Mouse (Mus musculus) cerebellum, adult 11 months (tissue): ENCODE measurements around the gene Pm20d2.
A peak's percentile ranks its signal among the peaks of the same experiment; 100 is the strongest.

Experiments
- DNase-seq: peaks from one replicate; pipeline ENCODE4 v3.0.0; 2022

Gene Pm20d2

DNA sequence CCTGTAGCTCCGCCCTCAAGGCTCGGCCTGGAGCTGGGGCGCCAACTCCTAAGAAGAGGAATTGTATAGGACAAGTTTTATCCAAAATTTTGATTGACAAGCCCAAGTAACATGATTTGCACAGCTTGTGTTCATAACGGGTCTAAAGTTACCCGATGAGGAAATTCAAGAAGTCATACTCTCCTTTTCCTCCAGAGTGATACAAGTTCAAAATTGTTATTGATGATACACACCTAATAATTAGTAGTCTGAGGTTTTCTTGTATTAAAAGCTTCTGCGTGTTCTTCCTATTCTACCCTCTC lies at the start of gene Pm20d2:
Gene Pm20d2 (minus strand): TSS at position 3 of the 302 bp plus-strand sequence.
- DNase-seq: no peak

DNA sequence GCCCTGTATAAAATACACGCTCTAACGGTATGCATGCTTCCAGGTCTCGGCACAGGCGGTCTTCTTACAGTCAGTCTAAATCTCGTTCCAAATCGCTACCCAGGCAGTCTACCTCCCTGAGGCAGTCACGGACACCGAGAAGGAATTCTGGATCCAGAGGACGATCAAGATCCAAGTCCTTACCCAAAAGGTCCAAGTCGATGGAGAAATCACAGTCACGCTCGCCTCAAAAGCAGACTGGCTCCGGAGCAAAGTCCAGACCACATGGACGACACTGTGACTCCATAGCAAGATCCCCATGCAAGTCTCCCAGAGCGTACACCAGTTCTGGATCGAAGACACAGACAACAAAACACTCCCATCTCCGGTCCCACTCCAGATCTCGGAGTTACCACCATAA lies 41.3 kb upstream of the Pm20d2 start:
- no peak for DNase-seq

DNA sequence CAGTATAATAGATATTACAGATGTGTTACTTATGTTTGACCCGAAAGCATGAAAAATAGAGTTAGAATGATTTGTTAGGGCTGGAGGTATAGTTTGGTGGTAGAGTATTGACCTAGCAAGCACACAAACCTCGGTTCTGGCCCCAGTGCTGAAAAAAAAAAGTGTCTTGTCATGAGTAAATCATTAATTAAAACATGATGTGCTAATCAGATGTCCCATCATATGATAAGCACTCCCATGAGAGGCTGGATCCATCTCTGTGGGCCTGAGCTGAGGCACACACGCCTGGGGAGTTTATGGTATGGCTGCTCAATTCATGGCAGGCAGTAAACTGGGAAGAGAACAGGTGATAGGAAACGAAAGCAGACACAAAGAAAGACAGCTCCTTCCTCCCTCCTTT lies 40.1 kb upstream of the Pm20d2 start:
- DNase-seq: no peak

DNA sequence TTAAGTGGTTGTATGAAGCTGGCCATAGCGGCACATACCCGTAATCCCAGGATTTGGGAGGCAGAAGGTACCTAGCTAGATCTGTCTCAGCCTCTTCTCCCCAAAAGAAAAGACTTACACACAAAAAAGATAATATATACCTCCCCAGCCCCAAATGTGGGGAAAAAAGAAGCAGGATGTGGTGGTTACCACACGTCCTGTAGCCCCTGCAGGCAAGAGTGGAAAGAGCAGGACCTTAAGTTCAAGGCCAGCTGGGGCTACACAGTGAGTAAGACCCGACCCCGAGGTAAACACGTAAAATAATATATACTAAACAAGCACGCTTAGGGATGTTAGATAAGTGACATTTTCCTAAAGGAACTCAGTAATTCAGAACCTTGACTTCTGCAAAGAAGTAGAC lies 37.6 kb upstream of the Pm20d2 start:
- no peak for DNase-seq

DNA sequence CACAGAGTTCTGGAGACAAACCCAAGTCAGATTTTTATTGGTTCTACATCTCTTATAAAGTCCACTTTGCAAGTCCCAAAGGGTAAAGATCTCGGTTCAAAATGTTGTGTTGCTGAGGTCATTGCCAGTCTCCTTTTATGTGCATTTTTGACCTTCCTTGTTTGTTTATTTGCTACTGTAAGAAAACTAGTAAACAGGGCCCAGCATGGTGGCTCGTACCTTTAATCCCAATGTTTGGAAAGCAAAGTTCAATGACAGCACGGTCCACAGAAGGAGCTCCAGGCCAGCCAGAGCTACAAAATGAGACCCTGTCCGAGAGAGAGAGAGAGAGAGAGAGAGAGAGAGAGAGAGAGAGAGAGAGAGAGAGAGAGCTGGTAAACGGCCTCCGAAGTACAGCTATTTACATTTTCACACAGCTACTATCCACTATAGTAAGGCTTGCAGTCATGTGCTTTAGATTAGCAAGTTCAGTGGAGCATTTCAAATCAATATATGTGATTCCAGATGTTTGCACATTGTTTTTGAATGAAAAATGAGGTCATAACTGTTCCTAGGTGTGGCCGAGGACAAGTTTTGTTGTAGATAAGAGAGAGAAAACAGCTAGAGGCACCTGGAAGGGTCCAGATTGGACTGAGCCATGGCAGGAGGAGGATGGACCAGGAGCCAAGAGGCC lies 34.6 kb upstream of the Pm20d2 start:
- DNase-seq: no peak

DNA sequence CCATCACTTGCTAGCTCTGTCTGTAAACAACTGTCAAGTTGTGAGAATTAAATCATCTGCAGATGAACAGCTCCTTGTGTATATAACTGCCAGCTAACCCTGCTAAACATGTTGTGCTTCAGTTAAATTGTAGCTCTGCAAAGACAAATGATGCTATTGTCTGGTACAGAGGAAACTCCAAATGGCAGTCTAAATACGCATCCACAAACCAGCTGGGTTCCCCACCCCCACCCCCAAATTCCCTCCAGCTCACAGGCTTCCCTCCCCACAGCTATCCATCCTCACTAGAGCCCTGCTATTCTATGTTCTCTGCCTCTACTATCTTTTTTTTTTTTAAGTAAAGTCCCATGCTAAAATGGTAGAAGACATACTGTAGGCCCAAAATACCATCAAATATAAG lies 32.3 kb upstream of the Pm20d2 start:
- no peak for DNase-seq

DNA sequence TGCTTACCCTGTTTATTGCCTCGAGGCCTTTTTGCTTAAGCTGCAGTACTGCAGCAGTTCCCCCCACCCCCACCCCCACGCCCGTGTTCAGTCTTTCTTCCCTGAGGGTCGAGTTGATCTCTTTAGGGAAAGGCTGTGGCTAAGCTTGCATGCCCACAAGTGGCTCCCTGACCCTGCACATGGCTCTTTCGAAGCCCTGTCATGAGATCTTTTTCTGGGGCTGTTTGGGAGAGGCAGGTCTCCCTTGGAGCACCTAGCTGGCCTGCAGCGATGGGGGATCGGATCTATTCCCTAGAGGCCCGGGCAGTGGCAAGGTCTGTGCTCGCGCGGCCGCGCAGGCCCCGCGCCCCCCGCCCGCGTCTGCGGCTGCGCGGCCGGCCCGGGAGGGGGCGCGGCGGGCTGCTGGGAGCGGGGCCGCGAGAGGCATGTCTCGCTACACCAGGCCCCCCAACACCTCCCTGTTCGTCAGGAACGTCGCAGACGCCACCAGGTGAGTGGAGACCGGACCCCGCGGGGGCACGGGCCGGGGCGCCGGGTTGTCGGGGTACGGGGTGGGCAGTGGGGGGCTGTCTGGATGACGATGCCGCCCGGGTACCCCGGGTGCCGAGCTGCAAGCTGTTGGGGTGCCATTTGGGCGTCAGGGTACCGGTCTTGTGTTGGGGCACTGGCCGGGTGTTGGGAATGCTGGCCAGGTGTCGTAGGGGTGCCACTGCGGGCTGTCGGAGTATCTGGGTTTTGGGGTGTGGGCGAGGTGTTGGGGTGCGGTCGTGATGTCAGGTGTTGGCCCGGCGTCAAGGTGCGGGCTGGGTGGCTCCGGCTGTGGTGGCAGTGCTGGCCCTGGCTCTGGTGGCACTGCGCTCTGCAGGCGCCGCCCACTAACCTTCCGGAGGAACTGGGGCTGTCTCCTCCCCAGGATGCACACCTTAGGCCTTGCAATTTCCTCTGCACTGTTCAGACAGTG lies 19.6 kb upstream of the Pm20d2 start, which contains the start of gene Srsf12:
Gene Srsf12 (plus strand): TSS at position 111 of the 961 bp plus-strand sequence.
- peak; percentile 73 for DNase-seq

DNA sequence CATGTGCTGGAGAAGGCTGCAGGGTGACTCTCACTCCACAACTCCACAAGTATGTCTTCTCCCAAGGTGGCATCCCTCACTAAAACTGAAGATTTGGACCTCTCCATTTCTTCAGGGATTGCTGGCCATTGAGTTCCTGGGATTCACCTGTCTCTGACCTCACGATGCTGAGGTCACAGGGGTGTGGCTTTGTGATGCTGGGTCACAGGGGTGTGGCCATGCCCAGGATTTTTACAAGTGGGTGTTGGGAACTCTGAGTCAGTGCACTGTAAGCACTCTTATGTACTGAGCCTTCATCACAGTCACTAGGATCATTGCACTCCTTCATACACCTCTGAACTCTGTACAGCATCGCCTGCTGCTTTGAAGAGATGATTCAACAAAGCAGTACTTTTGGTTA lies 18.0 kb upstream of the Pm20d2 start:
- no peak for DNase-seq

DNA sequence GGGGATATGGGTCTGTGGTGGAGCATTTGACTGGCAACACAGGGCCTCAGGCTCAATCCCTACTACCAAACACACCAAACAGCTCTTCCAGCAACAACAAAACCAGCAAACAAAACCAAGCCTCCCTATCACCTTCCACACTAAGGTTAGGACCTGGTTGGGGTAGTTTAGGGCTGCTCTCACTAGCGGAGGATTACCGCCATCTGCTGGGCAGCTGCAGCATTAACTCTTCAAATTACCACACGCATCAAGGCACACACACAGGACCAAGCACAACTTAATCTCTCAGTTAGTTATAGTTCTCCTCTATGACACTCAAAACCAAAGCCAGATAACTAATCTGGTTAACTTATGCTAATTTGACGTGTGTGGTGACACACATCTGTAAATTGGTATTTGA lies 15.1 kb upstream of the Pm20d2 start:
- DNase-seq: peak; percentile 55

DNA sequence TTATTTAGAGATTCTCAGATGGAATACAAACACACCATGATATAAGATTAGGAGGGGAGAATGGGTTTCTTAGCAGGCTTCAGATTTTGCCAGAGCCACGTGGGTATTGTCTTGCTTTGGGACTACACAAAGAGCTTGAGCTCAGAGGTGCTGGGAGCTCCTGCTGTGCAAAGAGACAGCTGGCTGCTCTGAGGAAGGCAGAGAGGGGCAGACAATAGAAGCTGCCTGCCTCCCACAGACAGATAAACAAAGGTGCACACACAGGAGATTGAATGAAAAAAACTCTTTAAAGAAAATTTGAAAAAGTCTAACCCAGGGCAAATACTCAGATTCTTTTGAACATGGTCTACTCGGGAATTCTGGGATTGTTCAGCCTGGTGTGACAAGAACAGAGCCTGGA lies 8.6 kb upstream of the Pm20d2 start:
- DNase-seq: no peak

DNA sequence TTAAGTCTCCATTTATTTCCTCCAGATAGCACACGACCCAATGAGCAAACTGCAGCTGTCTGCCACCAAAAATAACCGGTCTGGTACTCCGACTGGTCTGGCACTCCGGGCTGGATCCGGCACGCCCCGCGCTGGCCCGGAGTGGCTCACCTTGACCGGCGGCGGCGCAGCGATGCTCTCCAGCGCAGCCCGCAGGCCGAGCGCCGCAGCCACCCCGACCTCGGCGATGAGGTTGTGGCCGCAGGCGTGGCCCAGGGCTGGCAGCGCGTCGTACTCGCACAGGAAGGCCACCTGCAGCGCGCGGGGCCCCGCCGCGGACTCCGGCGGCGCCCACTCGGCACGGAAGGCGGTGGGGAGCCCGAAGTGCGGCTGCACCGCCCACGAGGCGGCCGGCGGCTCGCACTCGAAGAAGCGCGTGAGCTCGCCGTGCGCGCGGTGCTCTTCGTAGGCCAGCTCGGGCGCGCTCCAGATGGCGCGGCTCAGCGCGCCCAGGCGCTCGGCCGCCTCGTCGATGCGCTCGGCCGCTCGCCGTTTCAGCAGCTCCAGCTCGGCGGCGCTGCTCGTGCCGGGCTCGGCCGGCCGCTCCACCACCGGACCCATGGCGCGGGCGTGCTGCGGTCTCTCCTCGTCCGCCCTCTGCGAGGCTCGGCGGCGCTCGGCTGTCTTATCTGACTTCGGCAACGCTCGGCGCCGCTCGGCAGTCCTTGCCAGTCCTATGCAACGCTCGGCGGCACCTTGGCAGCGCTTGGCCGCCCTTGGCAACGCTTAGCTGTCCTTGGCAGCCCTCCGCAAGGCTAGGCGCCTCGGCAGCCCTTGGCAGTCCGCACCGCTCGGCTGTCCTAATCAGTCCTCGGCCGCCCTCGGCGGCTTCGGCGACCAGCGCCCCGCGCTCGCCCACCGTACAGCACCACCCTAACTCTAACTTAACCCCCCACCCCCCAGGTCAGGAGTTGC lies 479 bp downstream of the Pm20d2 start:
- peak; percentile 96 for DNase-seq

DNA sequence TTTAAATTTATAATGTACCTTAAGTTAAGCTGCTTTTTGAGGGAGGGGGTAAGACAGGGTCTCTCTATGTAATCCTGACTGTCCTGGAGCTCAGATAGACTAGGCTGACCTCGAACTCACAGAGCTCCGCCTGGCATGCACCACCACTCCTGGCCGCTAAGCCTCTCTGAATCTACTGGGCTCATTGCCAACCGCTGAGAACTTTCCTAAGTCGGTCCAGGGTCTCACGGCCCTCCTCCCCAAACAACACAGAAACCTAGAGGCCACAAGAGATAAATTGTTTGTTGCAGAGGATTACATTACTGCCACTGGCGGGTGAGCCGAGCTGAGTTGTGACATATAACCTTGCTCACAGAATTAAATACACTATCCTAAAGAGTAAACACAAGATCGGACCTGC lies 1.4 kb downstream of the Pm20d2 start:
- DNase-seq: peak; percentile 50

DNA sequence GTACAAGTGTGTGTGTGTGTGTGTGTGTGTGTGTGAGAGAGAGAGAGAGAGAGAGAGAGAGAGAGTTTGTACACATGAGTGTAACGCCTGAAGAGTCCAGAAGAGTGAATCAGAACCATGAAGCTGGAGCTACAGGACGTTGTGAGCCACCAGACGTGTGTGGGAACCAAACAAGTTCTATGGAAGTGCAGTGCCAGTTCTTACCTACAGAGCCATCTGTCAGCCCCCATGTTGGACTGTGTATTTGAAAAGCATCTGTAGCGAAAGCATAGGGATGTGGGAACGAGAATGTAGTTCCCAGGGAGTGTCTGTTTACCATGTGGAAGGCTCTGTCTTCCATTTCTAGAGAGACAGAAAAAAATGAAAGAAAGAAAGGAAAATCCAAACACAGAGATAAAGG lies 6.1 kb downstream of the Pm20d2 start:
- no peak for DNase-seq

DNA sequence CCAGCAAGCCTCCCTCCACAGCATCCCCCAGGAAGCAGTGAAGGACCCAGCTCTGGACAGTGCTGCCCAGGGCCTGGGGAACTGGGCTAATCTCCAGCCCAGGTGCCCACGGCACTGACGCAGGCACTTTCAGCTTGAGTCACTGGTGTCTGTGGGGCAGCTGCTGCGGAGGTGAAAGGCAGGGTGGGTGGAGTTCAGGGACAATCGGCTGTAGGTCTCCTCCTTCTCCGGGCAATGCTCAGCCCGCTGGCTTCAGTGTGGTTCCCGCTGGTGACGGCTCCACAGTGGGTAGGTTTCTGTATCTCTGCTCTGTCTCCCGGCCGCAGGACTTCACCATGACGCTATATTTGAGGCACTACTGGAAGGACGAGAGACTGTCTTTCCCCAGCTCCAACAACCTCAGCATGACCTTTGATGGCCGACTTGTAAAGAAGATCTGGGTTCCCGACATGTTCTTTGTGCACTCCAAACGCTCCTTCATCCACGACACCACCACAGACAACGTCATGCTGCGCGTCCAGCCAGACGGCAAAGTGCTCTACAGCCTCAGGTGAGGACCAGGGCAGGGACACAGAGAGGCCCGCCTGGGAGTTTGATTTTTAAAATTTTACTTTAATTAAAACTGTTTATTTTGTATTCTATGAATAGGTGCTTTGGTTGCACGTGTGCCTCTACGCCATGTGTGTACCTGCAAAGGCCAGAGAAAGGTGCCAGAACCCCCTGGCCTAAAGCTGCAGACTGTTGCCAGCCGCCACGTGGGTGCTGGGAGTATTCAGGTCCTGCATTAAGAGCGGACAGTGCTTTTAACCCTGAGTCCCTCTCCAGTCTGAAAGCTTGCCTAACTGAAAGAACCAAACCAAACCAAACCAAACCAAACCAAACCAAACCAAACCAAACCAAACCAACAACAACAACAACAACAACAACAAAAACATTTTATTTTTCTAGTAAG lies 37.2 kb downstream of the Pm20d2 start:
- DNase-seq: no peak

DNA sequence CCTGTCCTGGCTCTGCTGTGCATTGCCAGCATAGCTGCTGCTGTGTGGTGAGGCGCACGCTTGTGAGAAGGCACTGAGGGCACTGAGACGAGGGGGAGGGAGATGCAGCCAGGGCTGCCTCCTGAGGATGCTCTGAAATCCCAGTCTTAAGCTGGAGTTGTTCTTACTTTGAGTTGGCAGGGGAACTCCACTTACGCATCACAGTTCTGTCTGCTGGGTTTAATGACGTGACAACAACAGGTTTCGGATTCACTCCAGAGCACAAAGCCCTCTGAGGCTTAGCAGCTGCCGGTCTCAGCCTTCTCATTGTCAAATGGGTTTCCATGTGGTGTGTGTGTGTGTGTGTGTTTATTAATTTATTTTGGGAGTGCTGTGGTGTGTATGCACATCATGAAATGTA lies 40.4 kb downstream of the Pm20d2 start:
- DNase-seq: no peak

DNA sequence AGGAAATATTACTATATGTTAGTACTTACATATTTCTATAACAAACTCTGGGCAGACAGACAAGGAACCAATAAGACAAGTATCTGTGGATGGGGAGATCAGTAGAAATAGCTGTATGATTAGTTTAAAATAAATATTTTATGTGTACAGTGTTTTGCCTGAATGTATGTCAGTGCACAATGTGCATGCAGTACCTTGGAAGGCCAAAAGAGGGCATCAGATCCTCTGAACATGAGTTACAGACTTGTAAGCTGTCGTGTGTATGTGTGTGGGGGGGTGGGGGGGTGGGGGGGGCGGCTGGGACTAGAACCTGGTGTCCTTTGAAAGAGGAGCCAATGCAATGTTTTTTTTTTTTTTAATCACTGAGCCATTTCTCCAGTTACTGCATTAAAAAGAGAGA lies 41.7 kb downstream of the Pm20d2 start:
- DNase-seq: peak; percentile 28

DNA sequence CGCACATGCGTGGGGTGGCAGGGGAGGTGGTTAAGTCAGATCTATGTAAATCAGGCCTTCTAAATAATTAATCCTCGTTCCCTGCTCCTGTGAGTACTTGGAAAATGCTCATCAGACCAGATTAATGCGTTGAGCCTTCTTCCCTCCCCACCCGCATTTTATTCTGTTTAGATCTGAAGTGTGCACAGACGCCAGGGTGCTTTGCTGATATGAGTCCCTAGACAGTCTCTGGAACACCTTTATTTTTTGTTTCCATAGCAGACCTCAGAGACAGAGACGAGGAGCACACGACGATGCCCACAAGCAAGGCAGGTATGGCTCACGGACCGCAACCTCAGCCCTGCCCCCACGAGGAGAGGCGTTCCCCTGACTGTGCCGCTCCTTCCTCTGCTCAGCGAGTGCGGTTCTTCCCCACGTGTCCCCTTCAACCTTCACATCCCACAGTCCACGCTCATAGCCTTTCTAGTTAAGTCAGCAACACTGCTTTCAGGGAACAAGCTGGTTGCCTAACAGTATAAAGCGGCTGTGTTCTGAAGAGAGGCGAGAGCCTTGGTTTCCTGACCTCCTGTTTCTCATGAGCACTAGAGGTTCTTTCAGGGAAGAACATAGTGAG lies 42.8 kb downstream of the Pm20d2 start:
- no peak for DNase-seq

DNA sequence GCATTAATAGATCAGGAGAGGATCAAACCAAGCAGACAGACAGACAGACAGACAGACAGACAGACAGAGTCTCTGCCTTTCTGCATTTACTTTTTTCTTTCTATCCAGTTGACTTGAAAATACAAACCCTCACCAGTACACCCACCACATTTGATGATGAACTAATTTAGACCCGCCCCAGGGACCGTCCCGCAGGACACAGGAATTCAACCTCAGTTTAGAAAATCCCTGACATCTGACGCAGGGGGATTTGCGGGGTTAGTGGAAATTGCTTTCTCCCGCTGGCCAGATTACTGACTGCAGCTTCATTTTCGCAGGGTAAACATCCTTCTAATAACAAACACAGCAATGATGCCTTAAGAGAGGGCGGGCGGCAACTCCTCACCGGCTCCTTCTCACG lies 57.3 kb downstream of the Pm20d2 start, which contains the start of gene Gabrr1:
Gene Gabrr1 (plus strand): TSS at position 301 of the 400 bp plus-strand sequence.
- no peak for DNase-seq

DNA sequence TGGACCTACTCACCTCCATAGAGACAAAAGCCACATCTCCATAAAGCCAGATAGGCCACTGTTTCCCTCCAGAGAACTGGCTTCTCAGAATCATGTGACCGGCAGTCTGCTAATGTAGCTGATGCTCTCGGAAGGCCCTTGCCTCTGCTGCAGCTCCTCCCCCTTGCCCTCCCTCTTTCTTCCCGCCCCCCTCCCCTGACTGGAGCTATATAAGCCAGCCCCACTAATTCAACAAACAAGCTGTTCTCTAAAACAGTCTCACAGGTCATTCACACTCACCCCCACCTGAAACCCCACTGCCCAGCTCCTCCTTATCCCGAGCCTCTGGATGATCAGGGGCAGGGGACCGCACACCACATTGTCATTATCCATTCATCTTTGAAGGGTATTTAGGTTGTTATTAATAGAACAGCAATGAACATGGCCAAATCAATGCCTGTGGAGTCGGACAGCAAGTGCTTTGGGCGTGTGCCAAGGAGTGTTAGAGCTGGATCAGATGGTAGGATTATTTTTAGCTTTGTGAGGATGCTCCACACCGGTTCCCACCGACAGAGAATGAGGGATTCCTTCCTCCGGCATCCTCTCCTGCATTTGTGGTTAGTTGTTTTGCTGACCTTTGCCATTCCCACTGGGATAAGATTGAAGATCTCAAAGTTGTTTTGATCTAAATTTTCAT lies 64.0 kb downstream of the Pm20d2 start:
- DNase-seq: peak; percentile 54

DNA sequence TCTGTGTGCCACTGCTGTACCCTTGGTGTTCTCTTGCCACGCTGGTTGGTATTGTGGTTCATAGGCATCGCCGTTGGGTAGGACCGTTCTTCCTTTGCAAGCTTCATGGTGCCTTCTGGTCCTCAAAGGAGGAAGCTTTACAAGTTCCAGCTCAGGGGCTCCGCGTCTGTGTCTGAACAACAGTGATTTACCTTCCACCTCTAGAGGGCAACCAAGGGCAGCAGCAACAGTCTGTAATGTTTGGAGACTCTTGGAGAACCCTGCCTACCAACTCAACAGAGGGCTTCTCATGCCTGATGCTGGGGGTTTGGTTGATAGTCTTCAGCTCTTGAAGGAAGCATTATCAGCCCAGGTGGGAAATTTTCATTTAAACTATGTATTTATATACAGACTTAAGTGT lies 65.0 kb downstream of the Pm20d2 start:
- DNase-seq: peak; percentile 51
